Mouse (Mus musculus) left cerebral cortex, postnatal 14 days (tissue): Measurements from ENCODE around the gene Ccdc126. TPM values are rescaled to one million over a fixed set of nuclear protein-coding genes. Genes with fewer than 3 reads are reported as not detected.

ENCODE experiments used
- DNase-seq, 2 experiments: peaks; one replicate each; pipeline ENCODE4 v3.0.0; 2021 to 2022; ENCODE audit warnings: low spot score in 2 of 2, mixed read lengths in 1 of 2
- intact Hi-C: fragments of 180-260 bp; cut with DNase I; formaldehyde crosslinking; loops from one replicate; pipeline ENCODE4 v1.15.1; 2025
- total RNA-seq, 2 experiments: library from RNA; stranded (reverse); gene quantifications; 2 replicates each; pipeline ENCODE4 v1.2.3; 2021

The Ccdc126 gene
- total RNA-seq, 2 experiments from 2014 or later: 8.1 to 9.0 TPM

- DNase-seq: no peak
- intact Hi-C loops: no loop called here
These were observed 12.9 kb downstream of the Ccdc126 start for GRCm38 (mm10) chr6:49332060-49332370.

DNA sequence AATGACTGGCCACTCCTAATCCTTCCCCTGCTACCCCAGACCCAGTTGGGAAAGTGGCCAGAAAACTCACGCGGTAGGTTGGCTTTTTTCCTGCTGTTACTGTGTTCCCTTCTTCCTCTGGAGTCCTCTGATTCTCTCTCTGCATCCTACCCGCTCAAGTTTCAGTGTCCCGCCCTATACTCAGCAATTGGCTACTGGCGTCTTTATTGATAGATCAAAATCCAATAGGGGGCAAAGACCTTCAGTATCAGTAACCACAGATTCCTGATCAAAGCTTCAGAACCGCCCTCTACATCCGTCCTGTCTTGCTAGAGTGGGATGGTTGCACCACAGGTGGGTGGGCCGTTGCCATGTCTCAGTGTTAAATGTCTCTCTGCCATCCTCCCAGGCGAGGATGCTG lies 19.5 kb downstream of the Ccdc126 start:
- intact Hi-C loops: no loop called here
- DNase-seq: no peak

DNA sequence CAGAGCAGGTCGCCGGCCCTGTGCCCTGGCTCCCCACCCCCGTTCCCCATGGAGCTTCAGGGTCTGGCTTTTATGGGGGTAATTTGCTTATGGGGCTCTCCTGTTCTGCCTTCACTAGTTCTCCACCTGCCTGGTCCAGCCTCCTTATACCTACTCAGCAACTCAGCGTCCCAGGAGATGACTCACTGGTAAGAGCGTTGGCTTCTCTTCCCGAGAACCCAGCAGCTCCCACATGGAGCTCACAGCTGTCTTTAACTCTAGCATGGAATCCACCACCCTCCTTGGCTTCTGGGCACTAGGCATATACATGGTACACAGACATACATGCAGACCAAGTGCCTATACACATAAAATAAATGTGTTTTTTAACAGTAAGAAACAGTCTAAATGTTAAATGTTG lies 20.1 kb downstream of the Ccdc126 start:
- intact Hi-C loops: no loop called here
- peak in 1 of 2 experiments; percentile 19 for DNase-seq

DNA sequence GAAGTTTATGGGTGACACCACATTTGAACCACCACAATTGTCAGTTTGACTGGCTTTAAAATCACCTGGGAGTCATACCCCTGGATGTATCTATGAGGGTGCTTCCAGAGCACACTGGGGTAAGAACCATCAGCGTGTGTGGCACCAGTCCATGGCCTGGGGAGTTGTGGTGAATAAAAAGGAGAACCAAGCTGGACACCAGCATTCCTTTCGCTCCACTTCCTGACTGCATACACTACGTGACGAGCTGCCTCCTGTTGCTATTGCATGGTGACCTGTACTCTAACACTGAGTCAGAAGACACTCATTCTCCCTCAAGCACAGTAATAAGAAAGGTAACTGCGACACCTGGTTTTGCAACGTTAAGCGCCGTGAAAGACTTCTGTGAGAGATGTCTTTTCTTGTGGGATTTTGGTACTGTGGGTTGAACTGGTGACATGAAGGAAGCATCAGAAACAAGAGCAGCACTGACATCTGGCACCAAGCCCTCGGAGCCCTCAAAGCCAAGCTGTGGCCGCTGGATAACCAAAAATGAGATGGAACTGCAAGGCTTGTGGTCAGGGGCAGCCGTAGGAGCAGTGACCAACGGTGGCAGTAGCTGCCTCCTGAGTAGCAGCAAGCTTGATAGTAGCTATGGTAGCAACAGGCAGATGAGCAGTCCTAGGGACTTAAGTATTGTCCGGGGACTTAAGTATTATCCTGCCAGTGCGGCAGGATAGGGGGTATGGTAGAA lies 24.8 kb downstream of the Ccdc126 start:
- DNase-seq: no peak
- intact Hi-C loops: no loop called here

DNA sequence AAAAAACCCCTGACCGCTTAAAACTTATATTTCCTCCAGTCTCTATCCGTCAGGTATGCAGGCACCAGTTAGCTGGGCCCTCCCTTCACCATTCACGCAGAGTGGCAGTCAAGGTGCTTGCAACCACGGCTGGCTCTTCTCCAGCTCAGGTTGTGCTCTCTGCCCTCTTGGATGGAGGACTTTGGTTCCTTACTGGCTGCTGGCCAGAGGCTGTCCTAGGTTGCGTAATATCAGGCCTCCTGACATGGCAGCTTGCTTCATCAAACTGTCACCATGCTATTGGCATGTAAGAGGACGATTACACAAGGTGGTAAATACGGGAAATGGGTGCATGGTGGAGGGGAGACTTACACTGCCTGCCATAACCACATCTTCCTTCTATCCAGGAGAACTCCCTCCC lies 30.8 kb downstream of the Ccdc126 start:
- intact Hi-C loops: no loop called here
- no peak for DNase-seq

- intact Hi-C loops: no loop called here
- DNase-seq: no peak
These were observed 35.5 kb downstream of the Ccdc126 start for GRCm38 (mm10) chr6:49354613-49355012.

DNA sequence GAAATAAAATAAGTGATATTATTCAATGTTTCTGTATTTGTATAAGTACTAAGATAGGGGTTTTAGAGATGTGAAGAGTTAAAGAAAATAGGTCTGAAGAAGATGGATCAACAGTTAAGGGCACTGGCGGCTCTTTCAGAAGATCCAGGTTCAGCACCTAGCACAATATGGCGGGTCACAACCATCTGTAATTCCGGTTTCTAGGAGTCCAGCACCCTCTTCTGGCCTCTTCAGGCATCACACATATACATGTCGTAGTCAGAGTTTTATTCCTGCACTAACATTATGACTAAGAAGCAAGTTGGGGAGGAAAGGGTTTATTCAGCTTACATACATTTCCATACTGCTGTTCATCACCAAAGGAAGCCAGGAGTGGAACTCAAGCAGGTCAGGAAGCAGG lies 36.1 kb downstream of the Ccdc126 start:
- intact Hi-C loops: no loop called here
- no peak for DNase-seq

DNA sequence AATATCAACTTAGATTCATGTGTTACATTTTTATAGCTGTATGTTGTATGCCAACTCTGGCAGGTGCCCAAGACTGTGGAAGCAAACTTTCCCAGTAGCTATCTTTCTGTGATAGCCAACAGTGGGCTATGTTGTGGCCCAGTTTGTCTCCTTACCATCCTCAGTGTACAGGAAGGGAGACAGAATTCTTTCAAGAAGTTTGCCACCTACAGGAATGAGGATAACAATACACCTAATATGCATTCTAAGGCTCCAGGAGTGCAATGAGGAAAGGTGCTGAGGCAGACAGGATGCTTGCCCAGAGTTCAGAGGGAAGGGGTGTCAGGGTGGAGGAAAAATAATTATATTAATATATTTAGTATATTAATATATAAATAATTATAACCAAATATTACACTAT lies 41.3 kb downstream of the Ccdc126 start:
- DNase-seq: no peak
- intact Hi-C loops: no loop called here

GRCm38 (mm10) chr6:49367159-49368054 lies 48.3 kb downstream of the Ccdc126 start, which contains the start of gene Fam221a:
Fam221a (plus strand) TSS chr6:49367739.
- intact Hi-C loops: no loop called here

GRCm38 (mm10) chr6:49368212-49368611 lies 49.1 kb downstream of the Ccdc126 start:
- intact Hi-C loops: no loop called here

More at GRCm38 (mm10) chr6:49367159-49368054, 48.3 kb downstream of the Ccdc126 start, which contains the start of gene Fam221a:
- DNase-seq: peak; percentile 38 to 53

DNA sequence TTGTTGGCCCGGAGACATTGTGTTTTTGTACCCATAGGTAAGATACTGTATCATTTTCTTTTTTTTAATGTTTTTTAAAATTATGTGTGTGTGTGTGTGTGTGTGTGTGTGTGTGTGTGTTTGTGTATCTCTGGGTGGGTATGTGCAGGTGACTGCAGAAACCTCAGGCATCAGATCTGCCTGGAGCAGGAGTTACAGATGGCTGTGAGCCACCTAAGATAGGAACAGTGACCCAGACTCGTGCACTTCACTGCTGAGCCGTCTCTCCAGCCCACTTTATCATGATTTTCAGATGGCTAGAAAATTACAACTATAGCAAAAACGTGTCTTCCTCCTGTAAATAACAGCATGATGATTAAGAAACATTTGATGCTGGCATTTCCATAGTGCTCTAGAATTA lies 53.6 kb downstream of the Ccdc126 start:
- no peak for DNase-seq
- intact Hi-C loops: no loop called here

More at GRCm38 (mm10) chr6:49368212-49368611, 49.1 kb downstream of the Ccdc126 start:
- no peak for DNase-seq

GRCm38 (mm10) chr6:49373943-49374342 lies 54.9 kb downstream of the Ccdc126 start:
- intact Hi-C loops: no loop called here
- peak in 1 of 2 experiments; percentile 9 for DNase-seq

GRCm38 (mm10) chr6:49378328-49378727 lies 59.3 kb downstream of the Ccdc126 start:
- DNase-seq: peak in 1 of 2 experiments; percentile 4
- intact Hi-C loops: no loop called here

Other genes starting within 250 kb of the Ccdc126 start
- gene Malsu1, start 245.5 kb upstream of the Ccdc126 start, total RNA-seq: 10 to 100 TPM; 25.8 to 26.9 TPM
- under 1 TPM; 0.18 to 0.47 TPM for gene Igf2bp3, start 104.3 kb upstream of the Ccdc126 start, total RNA-seq
- 10 to 100 TPM; 66.6 to 82.9 TPM for gene Tra2a, start 55.2 kb upstream of the Ccdc126 start, total RNA-seq
- gene Fam221a, start 48.5 kb downstream of the Ccdc126 start, total RNA-seq: 1 to 10 TPM; 1.1 TPM
- 1 to 10 TPM; 1.1 to 1.5 TPM for gene Stk31, start 76.3 kb downstream of the Ccdc126 start, total RNA-seq